Mouse (Mus musculus): ENCODE measurements around the gene Hist1h4f.

- TF ChIP-seq HCFC1 (IDR thresholded peaks at IDR 0.05; ENCODE audit: low read depth, low read length) (no peak), MEF2A (IDR thresholded peaks at IDR 0.05; ENCODE audit: extremely low read depth, insufficient replicate concordance, low read depth, low read length, poor library complexity, severe bottlenecking) (no peak), ZC3H11A (IDR thresholded peaks at IDR 0.05; ENCODE audit: low read depth, low read length) (no peak), ETS1 (IDR thresholded peaks at IDR 0.05; ENCODE audit: low read depth, low read length) (no peak), CTCF (IDR thresholded peaks at IDR 0.05 in 2 of 3, conservative IDR thresholded peaks at IDR 0.05 in 1 of 3; ENCODE audit: control insufficient read depth in 1 of 3, insufficient read depth in 1 of 3, low read depth in 2 of 3, low read length in 3 of 3, poor library complexity in 1 of 3, severe bottlenecking in 1 of 3) (no peak), E2F4 (IDR thresholded peaks at IDR 0.05; ENCODE audit: borderline replicate concordance, low read depth, low read length) (no peak), ZNF384 (IDR thresholded peaks at IDR 0.05; ENCODE audit: low read depth, low read length) (no peak), JUND (IDR thresholded peaks at IDR 0.05; ENCODE audit: low read depth, low read length) (no peak), GATA1 (IDR thresholded peaks at IDR 0.05; ENCODE audit: low read depth, low read length) (no peak), RCOR1 (IDR thresholded peaks at IDR 0.05; ENCODE audit: low read depth, low read length) (no peak), EP300 (IDR thresholded peaks at IDR 0.05; ENCODE audit: low read depth in 1 of 2, low read length in 2 of 2) (no peak), MAFK (IDR thresholded peaks at IDR 0.05; ENCODE audit: borderline replicate concordance, low read depth, low read length) (no peak), TAL1 (IDR thresholded peaks at IDR 0.05; ENCODE audit: low read length) (no peak), MAX (IDR thresholded peaks at IDR 0.05; ENCODE audit: low read length) (no peak)
Measured at GRCm38 (mm10) chr13:23501511-23501910, 49.9 kb downstream of the Hist1h4f start.

Measured in MEL (cell line).